Mouse (Mus musculus) liver, embryonic 14.5 days (tissue): Measurements from ENCODE around the gene Nt5c1a. TPM values are rescaled to one million over a fixed set of nuclear protein-coding genes. Genes with fewer than 3 reads are reported as not detected.
A peak's percentile ranks its signal among the peaks of the same experiment; 100 is the strongest.

Source experiments
- ATAC-seq: fragments of 200-750 bp; cut with Nextera tagmentation; 2 replicates; pipeline ENCODE4 v1.8.0; 2017; ENCODE audit warnings: moderate number of reproducible peaks, mild to moderate bottlenecking, moderate library complexity; ENCODE audit not compliant: insufficient read depth
- DNase-seq, 3 experiments: peaks; one replicate each; pipeline ENCODE4 v3.0.0-alpha.2; 2012 to 2013; ENCODE audit warnings: low read depth in 3 of 3, low spot score in 3 of 3
- H3K27ac ChIP-seq: fragments of 300-500 bp; sonication (generic); 2 replicates; pipeline ENCODE4 v1.5.1; 2014; ENCODE audit warnings: moderate library complexity, mild to moderate bottlenecking, control low read depth, inconsistent platforms
- H3K27me3 ChIP-seq: fragments of 300-500 bp; sonication (generic); 2 replicates; pipeline ENCODE4 v1.6.1; 2014; ENCODE audit warnings: mild to moderate bottlenecking, low read length, moderate library complexity; ENCODE audit not compliant: control insufficient read depth, insufficient read depth
- H3K36me3 ChIP-seq: fragments of 300-500 bp; sonication (generic); replicated peaks from 2 replicates; pipeline ENCODE4 v1.6.1; 2014; ENCODE audit warnings: low read depth; ENCODE audit not compliant: control insufficient read depth, insufficient read depth
- H3K4me1 ChIP-seq, 2 experiments: fragments of 200-500 bp in 1 of 2; fragments of 300-500 bp in 1 of 2; sonication (generic) in 1 of 2; replicated peaks; 2 replicates each; pipeline ENCODE4 v1.6.1; 2012 to 2014; ENCODE audit warnings: antibody characterized with exemption in 1 of 2, inconsistent platforms in 1 of 2, low read length in 1 of 2; ENCODE audit not compliant: control insufficient read depth in 2 of 2, insufficient read depth in 2 of 2
- H3K4me2 ChIP-seq: fragments of 300-500 bp; sonication (generic); 2 replicates; pipeline ENCODE4 v1.6.1; 2014; ENCODE audit warnings: low read depth, mild to moderate bottlenecking, control low read depth, moderate library complexity
- H3K4me3 ChIP-seq, 2 experiments: fragments of 200-500 bp in 1 of 2; fragments of 300-500 bp in 1 of 2; sonication (generic) in 1 of 2; 2 replicates each; pipeline ENCODE4 v1.5.1; 2012 to 2014; ENCODE audit warnings: low read depth in 2 of 2, low read length in 2 of 2, mild to moderate bottlenecking in 2 of 2, control low read depth in 1 of 2, inconsistent platforms in 1 of 2, moderate library complexity in 1 of 2; ENCODE audit not compliant: insufficient read depth in 1 of 2
- H3K9ac ChIP-seq: fragments of 300-500 bp; sonication (generic); replicated peaks from 2 replicates; pipeline ENCODE4 v1.6.1; 2014; ENCODE audit warnings: mild to moderate bottlenecking, control low read depth, moderate library complexity
- H3K9me3 ChIP-seq: fragments of 300-500 bp; sonication (generic); 2 replicates; pipeline ENCODE4 v1.6.1; 2016; ENCODE audit warnings: low read length, mixed read lengths; ENCODE audit not compliant: control insufficient read depth
- CTCF ChIP-seq: IDR thresholded peaks from 2 replicates; pipeline ENCODE4 v1.5.1; 2016; ENCODE audit warnings: antibody characterized with exemption, low read depth, control low read depth
- EP300 ChIP-seq: IDR thresholded peaks from 2 replicates; pipeline ENCODE4 v1.6.1; 2016; ENCODE audit warnings: antibody characterized with exemption, low read depth
- WGBS: fragments of 180-500 bp; shearing (Covaris S2); extraction: QIAGEN DNeasy Blood & Tissue Kit; methylation state at CpG from one replicate; pipeline ENCODE4 v1.1.7; 2014; ENCODE audit not compliant: insufficient replicate concordance; 5-methylcytosine and 5-hydroxymethylcytosine counted together
- polyA plus RNA-seq, 2 experiments: library from polyadenylated mRNA; depleted of rRNA in 1 of 2; stranded (reverse) in 1 of 2; unstranded in 1 of 2; fragments of >200 nt; fragmentation: Nextera tagmentation in 1 of 2; extraction: Ambion mirVana in 1 of 2; gene quantifications; 2 replicates each; pipeline versions ENCODE4 v1.2.1 to v1.2.3; 2012 to 2014

Nt5c1a gene
- polyA plus RNA-seq, 2 experiments, result not detected

DNA sequence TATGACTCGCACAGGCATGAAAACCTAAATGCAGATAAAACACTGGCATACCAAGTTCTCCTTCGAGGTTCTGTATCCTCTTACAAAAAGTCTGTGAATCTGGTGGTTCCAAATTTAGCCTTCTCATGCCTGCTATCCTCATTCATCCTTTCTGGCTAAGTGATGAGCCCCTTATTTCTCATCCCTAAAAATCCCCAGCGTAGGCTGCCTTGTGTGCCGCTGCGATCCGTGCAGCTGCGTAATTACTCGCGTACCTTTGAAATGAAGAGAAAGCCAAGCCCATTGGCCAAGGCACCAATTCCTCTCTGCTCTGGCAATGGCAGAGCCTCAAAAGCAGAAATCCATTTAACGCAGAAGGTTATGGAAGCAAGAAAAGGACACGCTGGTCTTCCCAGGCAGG lies 7.5 kb upstream of the Nt5c1a start:
- Histone ChIP-seq H3K4me3 (no peak overlapping the region), H3K9ac (no peak overlapping the region), H3K4me2 (no peak overlapping the region), H3K27ac (no peak overlapping the region), H3K36me3 (no peaks in the 10 kb centered on the region), H3K27me3 (no peaks in the 10 kb centered on the region; the same call in 1 of the 2 replicates), H3K9me3 (no peaks in the 10 kb centered on the region), H3K4me1 (no peaks in the 10 kb centered on the region)
- no peak for DNase-seq
- 79% methylated on average over 11 of the region's 11 CpGs for WGBS
- no peak for ATAC-seq
- TF ChIP-seq CTCF, result no peak
- TF ChIP-seq EP300, result no peak

DNA sequence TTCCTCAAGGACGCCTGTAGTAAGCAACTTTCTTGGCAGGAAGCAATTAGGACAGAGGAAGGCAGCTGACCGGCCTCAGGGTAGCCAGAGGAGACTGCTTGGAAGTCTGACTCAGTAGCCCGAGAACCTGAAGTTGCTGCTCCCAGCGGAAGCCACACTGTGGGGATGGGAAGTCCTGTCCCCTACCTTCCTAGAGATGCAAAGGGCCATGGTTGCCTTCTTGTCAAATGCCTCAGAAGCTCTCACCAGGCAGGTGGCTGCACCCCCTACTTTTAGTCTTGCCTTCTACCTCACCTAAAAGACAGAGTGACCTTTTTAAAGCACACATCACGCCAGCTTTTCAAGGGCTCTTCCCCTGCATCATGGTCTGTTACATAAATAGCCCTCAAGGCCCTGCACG lies 4.6 kb upstream of the Nt5c1a start:
- WGBS, result 29% methylated on average over 6 of the region's 6 CpGs

DNA sequence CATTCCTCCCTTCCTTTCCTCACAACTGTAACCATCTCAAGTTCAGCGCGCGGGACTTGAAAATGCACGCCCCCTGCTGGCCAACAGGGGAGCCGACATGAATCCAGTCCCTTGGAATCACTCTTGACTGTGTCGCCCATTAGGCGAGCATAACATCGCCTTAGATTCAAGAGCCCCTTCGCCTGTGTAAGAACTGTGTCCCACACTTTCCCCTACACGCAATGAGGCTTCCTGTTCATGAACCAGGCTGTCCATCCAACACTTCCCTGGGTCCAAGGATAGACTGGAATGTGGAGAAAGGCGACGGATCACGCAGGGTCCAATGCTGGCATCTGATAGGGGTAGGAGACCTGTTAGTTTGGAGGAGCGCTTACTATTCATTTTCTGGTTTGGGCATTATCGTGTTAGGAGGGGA lies 526 bp upstream of the Nt5c1a start:
- Histone ChIP-seq H3K36me3 (no peaks in the 10 kb centered on the region), H3K9ac (no peak overlapping the region), H3K27me3 (peaks cover 24% of the 10 kb centered on the region), H3K4me3 (no peak overlapping the region), H3K4me2 (peak overlapping the region; percentile 21; the same call in 1 of the 2 replicates), H3K27ac (no peak overlapping the region), H3K4me1 (no peaks in the 10 kb centered on the region), H3K9me3 (no peaks in the 10 kb centered on the region)
- DNase-seq (peak in 1 of 3 experiments; percentile 11), ATAC-seq (no peak)
- peak; percentile 91 for TF ChIP-seq CTCF
- no peak for TF ChIP-seq EP300
- WGBS, result 3% methylated on average over 15 of the region's 15 CpGs

More for the DNA sequence above, 4.6 kb upstream of the Nt5c1a start:
- no peak overlapping the region for H3K9ac ChIP-seq
- ATAC-seq, result no peak
- no peak overlapping the region for H3K4me2 ChIP-seq
- no peaks in the 10 kb centered on the region for H3K9me3 ChIP-seq
- H3K4me1 ChIP-seq, result no peaks in the 10 kb centered on the region
- no peak for TF ChIP-seq EP300
- TF ChIP-seq CTCF, result no peak
- no peak overlapping the region for H3K27ac ChIP-seq
- peaks cover 10% of the 10 kb centered on the region for H3K27me3 ChIP-seq
- H3K4me3 ChIP-seq, result no peak overlapping the region
- DNase-seq, result no peak
- no peaks in the 10 kb centered on the region for H3K36me3 ChIP-seq

DNA sequence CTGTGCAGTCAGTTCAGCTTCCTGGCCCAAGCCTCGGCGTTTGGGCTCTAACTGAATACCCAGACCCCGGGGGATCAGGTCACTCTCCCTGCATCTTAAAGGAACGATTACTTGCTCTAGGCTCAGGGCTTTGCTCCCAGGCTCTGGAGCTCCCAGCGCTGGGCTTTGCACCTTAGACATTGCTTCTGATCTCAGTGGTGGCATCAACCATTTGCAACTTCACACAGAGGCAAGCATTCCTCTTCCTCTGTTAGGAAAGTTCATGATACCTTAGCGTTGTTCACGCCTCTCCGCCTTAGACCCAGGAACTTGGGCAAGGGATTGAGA lies 753 bp downstream of the Nt5c1a start:
- TF ChIP-seq CTCF, result no peak
- no peak for TF ChIP-seq EP300
- Histone ChIP-seq H3K4me3 (no peak overlapping the region), H3K4me1 (no peaks in the 10 kb centered on the region), H3K27me3 (peaks cover 24% of the 10 kb centered on the region), H3K4me2 (no peak overlapping the region), H3K36me3 (no peaks in the 10 kb centered on the region), H3K9me3 (no peaks in the 10 kb centered on the region), H3K9ac (no peak overlapping the region), H3K27ac (no peak overlapping the region)
- ATAC-seq (no peak), DNase-seq (no peak)
- 15% methylated on average over 8 of the region's 8 CpGs for WGBS

DNA sequence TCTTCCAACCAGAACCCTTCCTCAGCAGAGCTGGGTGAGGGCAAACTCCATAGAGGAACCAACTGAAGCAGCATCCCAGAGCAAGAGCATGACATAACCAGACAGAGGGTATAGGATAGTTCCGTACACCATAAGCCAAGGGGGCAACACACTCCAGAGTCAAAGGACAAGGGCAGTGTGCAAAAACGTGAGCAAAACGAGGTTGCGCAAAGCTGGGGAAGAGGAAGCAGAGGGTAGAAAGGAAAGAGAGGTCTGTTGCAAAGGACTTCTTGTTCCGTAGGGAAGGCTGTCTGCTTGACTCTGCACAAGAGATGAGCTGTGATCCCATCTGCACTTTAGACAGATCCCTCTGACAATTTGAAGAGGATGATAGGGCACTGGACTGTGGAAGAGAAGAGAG lies 6.0 kb downstream of the Nt5c1a start:
- no peak overlapping the region for H3K4me3 ChIP-seq
- peaks cover 7% of the 10 kb centered on the region for H3K27me3 ChIP-seq
- 31% methylated on average over 5 of the region's 5 CpGs for WGBS
- H3K36me3 ChIP-seq, result no peaks in the 10 kb centered on the region
- H3K27ac ChIP-seq, result no peak overlapping the region
- TF ChIP-seq EP300 (no peak), CTCF (no peak)
- no peaks in the 10 kb centered on the region for H3K9me3 ChIP-seq
- H3K4me1 ChIP-seq, result no peaks in the 10 kb centered on the region
- H3K4me2 ChIP-seq, result no peak overlapping the region
- ATAC-seq (no peak), DNase-seq (no peak)
- no peak overlapping the region for H3K9ac ChIP-seq

DNA sequence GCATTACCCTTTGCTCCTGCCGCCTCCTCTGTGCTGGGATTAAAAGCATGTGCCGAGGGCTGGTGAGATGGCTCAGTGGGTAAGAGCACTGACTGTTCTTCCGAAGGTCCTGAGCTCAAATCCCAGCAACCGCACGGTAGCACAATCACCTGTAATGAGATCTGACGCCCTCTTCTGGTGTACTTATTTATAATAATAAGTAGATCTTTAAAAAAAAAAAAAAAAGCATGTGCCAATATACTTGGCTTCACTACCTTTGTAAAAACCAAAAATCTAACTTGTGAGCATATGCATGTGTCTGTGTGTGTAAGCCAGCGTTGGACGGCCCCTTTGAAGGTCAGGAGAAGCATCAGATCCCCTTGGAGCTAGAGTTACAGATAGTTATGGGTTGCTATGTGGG lies 9.7 kb downstream of the Nt5c1a start:
- 49% methylated on average over 8 of the region's 8 CpGs for WGBS
- Histone ChIP-seq H3K4me1 (no peaks in the 10 kb centered on the region), H3K9me3 (no peaks in the 10 kb centered on the region), H3K4me3 (no peak overlapping the region), H3K36me3 (no peaks in the 10 kb centered on the region), H3K4me2 (no peak overlapping the region), H3K9ac (no peak overlapping the region), H3K27me3 (no peaks in the 10 kb centered on the region), H3K27ac (no peak overlapping the region)
- ATAC-seq (no peak), DNase-seq (no peak)
- TF ChIP-seq CTCF, result no peak
- TF ChIP-seq EP300, result no peak
